Mouse (Mus musculus): Measurements from ENCODE around the gene Olfr1263. TPM values are rescaled to one million over a fixed set of nuclear protein-coding genes. Genes with fewer than 3 reads are reported as not detected.

Gene Olfr1263
- polyA plus RNA-seq, 1 experiment from 2014 or later: not detected

Other genes starting within 250 kb of the Olfr1263 start
- not detected in 2 replicates for gene Olfr1254, start 218.5 kb upstream of the Olfr1263 start, polyA plus RNA-seq (2014; fragmentation: Nextera tagmentation; extraction: Ambion mirVana)
- not detected in 2 replicates for gene Olfr1255, start 200.1 kb upstream of the Olfr1263 start, polyA plus RNA-seq (2014; fragmentation: Nextera tagmentation; extraction: Ambion mirVana)
- not detected in 2 replicates for gene Olfr1256, start 170.6 kb upstream of the Olfr1263 start, polyA plus RNA-seq (2014; fragmentation: Nextera tagmentation; extraction: Ambion mirVana)
- not detected in 2 replicates for gene Olfr48, start 163.9 kb upstream of the Olfr1263 start, polyA plus RNA-seq (2014; fragmentation: Nextera tagmentation; extraction: Ambion mirVana)
- gene Olfr1257, start 133.7 kb upstream of the Olfr1263 start, polyA plus RNA-seq (2014; fragmentation: Nextera tagmentation; extraction: Ambion mirVana): not detected in 2 replicates
- not detected in 2 replicates for gene Olfr1258, start 84.8 kb upstream of the Olfr1263 start, polyA plus RNA-seq (2014; fragmentation: Nextera tagmentation; extraction: Ambion mirVana)
- not detected in 2 replicates for gene Olfr1259, start 63.5 kb upstream of the Olfr1263 start, polyA plus RNA-seq (2014; fragmentation: Nextera tagmentation; extraction: Ambion mirVana)
- gene Olfr1260, start 37.8 kb upstream of the Olfr1263 start, polyA plus RNA-seq (2014; fragmentation: Nextera tagmentation; extraction: Ambion mirVana): not detected in 2 replicates
- not detected in 2 replicates for gene Olfr1261, start 20.9 kb upstream of the Olfr1263 start, polyA plus RNA-seq (2014; fragmentation: Nextera tagmentation; extraction: Ambion mirVana)
- gene Olfr1262, start 12.0 kb upstream of the Olfr1263 start, polyA plus RNA-seq (2014; fragmentation: Nextera tagmentation; extraction: Ambion mirVana): not detected in 2 replicates
- gene Olfr1264, start 13.4 kb downstream of the Olfr1263 start, polyA plus RNA-seq (2014; fragmentation: Nextera tagmentation; extraction: Ambion mirVana): not detected in 2 replicates
- not detected in 2 replicates for gene Olfr1265, start 23.2 kb downstream of the Olfr1263 start, polyA plus RNA-seq (2014; fragmentation: Nextera tagmentation; extraction: Ambion mirVana)
- not detected in 2 replicates for gene Olfr140, start 51.5 kb downstream of the Olfr1263 start, polyA plus RNA-seq (2014; fragmentation: Nextera tagmentation; extraction: Ambion mirVana)
- not detected in 2 replicates for gene Olfr1269, start 109.3 kb downstream of the Olfr1263 start, polyA plus RNA-seq (2014; fragmentation: Nextera tagmentation; extraction: Ambion mirVana)
- 0.08 TPM in 1 of 2 replicates, not detected in the other for gene Olfr32, start 130.2 kb downstream of the Olfr1263 start, polyA plus RNA-seq (2014; fragmentation: Nextera tagmentation; extraction: Ambion mirVana)
- 0.07 TPM in 1 of 2 replicates, not detected in the other for gene Olfr1270, start 141.0 kb downstream of the Olfr1263 start, polyA plus RNA-seq (2014; fragmentation: Nextera tagmentation; extraction: Ambion mirVana)
- not detected in 2 replicates for gene Olfr1506, start 212.4 kb downstream of the Olfr1263 start, polyA plus RNA-seq (2014; fragmentation: Nextera tagmentation; extraction: Ambion mirVana)
- not detected in 2 replicates for gene Olfr142, start 245.5 kb downstream of the Olfr1263 start, polyA plus RNA-seq (2014; fragmentation: Nextera tagmentation; extraction: Ambion mirVana)

All from embryonic facial prominence, embryonic 11.5 days (tissue).